Mouse (Mus musculus) gastrocnemius, adult 8-10 months (tissue): ENCODE results near the gene Asic3. TPM values are rescaled to one million over a fixed set of nuclear protein-coding genes. Genes with fewer than 3 reads are reported as not detected.

Experiments
- DNase-seq, 2 experiments: peaks; one replicate each; pipeline ENCODE4 v3.0.0; 2022; ENCODE audit warnings: low spot score in 2 of 2
- total RNA-seq, 4 experiments: library from RNA; stranded (reverse); gene quantifications; 2 replicates each; pipeline ENCODE4 v1.2.4; 2022

Gene Asic3
- under 1 TPM in 1 of 4 experiments, not detected in 3; 0.34 TPM for total RNA-seq

DNA sequence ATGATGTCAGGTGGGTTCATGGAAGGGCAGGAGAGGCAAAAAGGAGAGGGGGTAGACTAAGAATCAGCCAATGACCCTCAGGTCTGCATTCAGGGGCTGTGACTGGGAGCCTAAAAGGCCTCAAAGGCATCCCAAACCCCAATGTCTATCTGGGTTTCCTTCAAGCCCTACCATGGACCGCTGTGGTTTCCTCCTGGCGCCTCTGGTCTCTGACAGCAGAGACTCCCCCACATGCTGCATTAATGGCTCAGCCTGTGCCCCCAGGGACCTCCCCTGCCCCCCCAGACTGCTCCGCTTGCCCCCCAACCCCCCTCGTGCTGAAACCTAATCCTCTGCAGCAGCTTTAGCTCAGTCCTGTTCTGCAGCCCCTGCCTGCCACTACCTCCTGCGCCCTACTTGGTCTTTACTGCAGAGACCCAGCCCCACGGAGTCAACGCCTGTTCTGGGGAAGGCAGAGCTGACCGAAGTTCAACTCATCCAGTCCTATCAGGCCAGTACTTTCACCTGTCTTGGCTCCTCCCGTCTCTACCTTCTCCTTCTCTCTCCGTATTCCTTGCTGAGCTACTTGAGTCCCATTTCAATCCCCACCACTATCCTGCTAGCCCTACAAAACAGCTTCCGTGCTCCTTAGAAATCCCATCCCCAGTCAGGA is at the start of gene Asic3:
Gene Asic3 (plus strand): TSS at position 351 of the 652 bp plus-strand sequence.
- no peak for DNase-seq

DNA sequence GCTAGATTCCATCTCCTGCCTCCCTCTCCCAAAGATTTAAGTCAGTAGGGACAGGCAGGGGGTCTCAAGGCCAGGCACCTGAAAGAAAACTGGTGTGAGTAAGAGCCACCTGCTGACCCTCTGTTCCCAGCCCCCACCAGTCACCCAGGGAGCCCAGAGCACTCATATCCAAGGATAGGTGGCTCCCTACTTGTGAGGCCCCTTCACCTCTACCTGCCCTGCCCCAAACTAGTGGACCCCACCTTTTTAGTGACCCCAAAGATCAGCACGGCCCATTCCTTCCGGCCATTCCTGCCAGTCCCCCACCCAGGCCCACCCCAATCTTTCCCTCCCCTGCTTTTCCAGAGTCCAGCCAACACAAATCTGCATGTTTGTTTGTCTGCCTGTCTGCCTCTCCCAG is 49.7 kb upstream of the Asic3 start:
- DNase-seq, result no peak

DNA sequence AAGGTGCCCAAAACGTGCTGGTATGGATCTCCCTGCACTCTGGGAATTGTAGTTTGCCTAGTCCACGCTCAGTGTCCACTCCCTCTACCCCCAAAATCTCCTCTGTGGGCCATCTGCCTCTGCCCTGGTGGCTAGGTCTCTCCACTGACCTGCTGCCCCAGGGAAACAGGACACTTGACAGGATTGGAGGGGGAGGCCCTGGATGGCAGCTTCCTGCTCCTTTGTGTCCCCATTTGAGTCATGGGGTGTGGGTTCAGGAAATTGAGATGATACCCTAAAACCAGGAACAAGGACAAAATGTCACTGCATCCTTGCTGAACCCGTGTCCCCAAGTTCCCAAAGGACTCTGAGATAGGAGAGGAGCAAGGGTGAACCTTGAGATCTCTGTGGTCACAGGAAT is 49.1 kb upstream of the Asic3 start:
- DNase-seq, result no peak

DNA sequence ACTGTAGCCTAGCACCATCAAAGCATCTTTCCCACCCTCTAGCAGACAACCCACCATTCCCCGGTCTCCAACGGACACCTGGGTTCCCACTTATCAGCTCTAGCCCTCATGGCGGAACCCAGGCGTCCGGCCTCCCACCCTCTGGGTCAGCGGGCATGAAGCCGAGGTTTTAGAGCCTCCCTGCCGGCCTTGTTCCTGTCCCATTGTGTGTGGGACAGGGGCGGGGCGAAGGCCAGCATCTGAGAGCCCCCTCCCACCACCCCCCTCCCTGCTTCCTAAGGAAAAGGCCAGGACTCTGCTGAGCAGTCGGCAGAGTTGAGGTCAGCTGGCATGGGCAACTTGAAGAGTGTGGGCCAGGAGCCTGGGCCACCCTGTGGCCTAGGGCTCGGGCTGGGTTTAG is 48.7 kb upstream of the Asic3 start, which contains the start of gene Nos3:
Gene Nos3 (plus strand): TSS at position 303 of the 400 bp plus-strand sequence.
- DNase-seq, result peak in 1 of 2 experiments; percentile 25

DNA sequence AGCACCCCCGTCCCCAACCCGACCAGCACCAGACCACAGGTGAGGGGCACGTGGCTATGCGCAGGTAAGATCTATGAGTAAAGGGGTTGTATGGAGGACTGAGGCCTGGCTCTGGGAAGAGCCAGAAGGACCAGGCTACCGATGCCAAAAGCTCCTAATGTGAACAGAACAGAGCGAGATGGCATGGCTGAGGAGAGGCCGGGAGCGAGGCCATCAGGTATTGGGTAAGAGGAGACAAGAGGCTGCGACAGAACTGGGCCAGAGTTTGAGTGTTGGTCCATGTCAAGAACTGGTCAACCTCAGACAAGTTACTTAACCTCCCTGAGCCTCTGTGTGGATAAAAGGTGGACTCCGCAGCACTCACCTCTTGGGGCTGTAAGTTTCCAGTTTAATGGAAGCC is 48.2 kb upstream of the Asic3 start:
- DNase-seq, result no peak

DNA sequence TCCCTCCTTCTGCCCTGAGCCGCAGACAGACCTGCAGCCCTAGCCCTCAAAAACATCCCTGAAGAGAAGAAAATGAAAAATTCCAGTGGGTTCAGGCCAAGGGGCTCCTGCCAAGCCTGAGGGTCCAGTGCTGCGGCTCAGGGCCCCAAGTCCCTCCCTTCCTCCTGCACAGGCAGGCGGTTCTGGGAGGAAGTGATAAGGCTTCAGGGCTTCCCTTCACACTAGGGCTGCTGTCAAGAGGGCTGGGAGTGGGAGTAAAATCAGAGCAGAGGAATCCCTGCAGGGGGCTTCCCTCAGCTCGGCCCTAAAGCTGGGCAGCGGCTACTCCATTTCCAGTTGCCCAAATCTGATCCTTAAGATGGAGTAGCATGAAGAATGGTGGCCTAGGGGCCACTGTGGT is 47.7 kb upstream of the Asic3 start:
- DNase-seq, result no peak

DNA sequence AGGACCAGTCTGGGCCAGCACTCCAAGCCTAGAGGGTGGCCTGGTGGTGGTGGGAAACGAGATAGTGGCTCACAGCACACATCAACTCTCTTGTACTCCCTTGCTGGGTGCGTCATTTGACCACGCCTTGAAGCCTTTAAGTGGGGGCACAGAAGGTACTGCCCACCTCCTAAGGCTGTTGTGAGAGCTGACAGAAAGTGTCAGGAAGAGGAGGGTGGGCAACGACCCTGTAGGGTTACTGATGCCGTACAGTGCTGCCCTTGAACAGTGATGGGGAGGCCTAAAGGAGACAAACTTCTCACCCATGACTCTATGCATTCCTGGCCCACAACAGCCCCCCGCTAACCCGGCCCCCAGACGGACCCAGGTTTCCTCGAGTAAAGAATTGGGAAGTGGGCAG is 46.8 kb upstream of the Asic3 start:
- DNase-seq, result no peak

DNA sequence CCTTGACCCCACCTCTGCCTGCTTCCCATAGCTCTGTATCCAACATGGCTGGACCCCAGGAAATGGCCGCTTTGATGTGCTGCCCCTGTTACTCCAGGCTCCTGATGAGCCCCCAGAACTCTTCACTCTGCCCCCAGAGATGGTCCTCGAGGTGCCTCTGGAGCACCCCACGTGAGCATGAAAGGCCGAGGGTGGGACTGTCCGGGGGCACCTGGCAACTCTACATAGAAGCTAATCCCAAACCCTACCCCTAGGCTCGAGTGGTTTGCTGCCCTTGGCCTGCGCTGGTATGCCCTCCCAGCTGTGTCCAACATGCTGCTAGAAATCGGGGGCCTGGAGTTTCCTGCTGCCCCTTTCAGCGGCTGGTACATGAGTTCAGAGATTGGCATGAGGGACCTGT is 43.4 kb upstream of the Asic3 start:
- no peak for DNase-seq

DNA sequence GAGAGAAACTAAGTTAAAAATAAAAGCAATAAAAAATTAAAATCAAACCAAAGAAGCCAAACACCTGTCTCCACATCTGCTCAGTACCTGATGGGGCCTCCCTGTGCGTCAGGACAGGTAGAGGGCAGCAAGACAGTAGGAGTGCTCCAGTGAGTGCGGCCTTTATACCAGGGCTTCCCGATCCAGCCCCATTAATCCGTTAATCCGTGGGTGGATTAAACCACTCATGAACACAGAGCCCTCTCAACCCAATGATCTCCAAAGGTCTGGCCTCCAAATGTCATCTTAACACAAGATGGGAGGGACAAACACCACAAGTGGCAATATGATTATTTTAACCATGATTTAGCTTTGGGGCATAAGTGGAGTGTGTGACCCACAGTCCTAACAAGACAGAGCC is 39.4 kb upstream of the Asic3 start:
- no peak for DNase-seq

DNA sequence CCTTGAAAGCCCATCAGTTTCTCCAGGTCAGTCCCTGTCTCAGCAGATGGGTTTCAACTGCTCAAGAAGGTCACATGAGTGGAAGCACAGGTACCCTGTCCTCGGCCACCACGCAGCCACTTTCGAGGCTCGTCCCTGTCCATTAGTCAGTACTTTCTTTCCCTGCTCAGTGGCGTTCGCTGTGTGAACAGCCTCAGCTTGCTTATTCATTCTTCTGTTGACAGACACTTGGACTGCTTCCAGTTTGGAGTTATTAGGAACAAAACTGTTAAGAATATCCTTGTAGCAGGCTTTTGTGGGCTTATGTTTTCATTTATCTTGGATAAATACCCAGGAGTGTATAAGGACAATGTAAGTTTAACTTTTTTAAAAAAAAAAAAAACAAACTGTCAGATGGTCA is 39.0 kb upstream of the Asic3 start:
- no peak for DNase-seq

DNA sequence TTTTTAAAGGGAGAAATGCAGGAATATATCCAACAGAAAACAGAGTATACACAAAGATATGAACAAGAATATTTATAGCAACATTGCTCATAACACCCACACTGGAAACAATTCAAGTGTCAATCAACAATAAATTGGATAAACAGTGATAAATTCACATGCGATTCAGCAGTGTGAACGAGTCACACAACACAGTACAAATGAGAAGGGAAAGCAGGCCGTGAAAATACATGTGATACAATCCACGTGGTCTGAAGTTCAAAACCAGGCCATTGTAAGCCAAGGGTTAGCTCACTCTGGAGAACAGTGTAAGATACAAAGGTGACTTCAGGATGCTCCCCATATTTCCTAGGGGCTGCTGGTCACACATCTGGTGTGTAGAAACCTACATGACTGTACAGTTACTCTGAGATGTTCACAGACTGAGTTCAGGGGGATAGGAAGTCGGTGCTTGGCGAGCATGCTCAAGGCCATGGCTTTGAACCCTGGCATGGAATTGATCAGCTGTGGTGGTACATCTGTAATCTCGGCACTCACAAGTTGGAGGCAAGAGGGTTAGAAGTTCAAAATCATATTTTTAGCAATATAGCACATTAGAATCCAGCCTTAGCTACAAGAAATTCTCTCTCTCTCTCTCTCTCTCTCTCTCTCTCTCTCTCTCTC is 38.4 kb upstream of the Asic3 start:
- no peak for DNase-seq

DNA sequence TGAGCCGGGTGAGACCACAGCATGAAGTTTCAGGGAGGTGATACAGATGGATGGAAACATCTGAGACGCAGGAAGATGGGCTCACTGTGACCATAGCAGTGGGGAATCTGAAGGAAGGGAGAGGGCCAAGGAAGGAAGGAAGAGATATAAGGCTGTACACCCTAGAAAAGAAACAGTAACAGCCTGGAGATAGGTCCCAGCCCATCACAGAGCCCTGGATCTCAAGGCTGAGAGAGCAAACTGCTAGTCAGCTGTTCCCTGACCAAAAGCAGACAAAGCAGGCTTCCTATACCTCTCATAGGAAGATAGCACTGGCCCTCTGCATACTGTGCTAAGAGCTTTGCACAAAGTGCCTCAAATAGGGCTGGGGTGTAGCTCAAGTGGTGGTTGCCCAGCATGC is 34.5 kb upstream of the Asic3 start:
- no peak for DNase-seq

DNA sequence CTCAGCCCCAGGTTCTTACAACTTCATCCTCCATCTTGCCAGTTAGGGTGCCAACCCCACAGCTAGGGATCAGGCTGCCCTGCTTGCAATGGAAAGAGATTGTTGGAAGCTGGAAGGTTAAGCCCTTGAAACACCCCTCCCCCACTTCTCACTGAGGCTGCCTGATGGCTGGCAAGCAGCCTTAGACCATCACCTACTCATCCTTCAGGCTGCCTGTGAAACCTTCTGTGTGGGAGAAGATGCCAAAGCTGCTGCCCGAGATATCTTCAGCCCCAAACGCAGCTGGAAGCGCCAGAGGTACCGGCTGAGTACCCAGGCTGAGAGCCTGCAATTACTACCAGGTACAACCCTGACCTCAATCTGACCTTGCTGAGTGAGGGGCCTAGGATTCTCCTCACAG is 33.7 kb upstream of the Asic3 start:
- DNase-seq, result no peak

DNA sequence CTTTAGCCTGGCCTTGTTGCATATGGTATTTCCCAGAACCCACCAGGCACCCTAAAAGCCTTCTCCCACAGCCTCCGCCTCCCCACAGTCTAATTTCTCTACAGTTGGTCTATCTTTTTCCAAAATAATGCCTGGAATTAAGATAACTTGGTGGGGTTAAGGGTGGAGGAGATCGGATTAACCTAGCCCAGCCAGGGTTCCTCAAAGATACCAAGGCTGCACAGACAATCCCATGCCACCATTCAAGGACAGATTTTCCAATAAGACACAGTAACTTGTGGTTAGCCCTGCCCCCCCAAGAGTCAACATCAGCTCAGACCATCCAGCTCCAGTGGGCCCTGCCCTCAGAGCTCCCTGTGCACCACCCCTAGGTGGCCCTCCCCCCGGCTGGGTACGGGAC is 32.7 kb upstream of the Asic3 start:
- no peak for DNase-seq

DNA sequence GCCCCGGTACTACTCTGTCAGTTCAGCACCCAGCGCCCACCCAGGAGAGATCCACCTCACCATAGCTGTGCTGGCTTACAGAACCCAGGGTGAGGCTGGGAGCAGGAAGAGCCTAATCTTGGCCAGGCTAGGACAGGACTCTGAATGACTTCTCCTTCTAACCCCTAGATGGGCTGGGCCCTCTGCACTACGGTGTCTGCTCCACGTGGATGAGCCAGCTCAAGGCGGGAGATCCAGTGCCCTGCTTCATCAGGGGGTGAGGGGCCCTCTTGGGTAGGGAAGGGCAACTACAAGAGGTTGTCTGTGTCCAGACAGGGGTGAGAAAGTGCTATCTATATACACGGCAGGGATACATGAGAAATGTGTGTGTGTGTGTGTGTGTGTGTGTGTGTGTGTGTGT is 31.7 kb upstream of the Asic3 start:
- DNase-seq, result no peak

DNA sequence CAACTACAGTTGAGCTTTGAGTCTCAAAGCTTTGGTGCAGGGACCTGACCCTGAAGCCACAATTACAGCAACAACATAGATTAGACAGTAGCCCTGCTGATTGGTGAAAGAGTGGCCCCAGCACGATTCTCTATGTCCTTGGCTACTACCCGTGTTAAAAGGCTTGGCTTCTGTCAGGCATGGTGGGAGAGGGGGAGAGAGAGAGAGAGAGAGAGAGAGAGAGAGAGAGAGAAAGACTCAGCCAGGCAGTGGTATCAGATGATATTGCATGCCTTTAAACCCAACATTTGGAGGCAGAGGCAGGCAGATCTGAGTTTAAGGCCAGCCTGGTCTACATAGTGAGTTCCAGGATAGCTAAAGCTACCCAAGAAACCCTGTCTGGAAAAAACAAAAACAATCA is 31.2 kb upstream of the Asic3 start:
- no peak for DNase-seq

DNA sequence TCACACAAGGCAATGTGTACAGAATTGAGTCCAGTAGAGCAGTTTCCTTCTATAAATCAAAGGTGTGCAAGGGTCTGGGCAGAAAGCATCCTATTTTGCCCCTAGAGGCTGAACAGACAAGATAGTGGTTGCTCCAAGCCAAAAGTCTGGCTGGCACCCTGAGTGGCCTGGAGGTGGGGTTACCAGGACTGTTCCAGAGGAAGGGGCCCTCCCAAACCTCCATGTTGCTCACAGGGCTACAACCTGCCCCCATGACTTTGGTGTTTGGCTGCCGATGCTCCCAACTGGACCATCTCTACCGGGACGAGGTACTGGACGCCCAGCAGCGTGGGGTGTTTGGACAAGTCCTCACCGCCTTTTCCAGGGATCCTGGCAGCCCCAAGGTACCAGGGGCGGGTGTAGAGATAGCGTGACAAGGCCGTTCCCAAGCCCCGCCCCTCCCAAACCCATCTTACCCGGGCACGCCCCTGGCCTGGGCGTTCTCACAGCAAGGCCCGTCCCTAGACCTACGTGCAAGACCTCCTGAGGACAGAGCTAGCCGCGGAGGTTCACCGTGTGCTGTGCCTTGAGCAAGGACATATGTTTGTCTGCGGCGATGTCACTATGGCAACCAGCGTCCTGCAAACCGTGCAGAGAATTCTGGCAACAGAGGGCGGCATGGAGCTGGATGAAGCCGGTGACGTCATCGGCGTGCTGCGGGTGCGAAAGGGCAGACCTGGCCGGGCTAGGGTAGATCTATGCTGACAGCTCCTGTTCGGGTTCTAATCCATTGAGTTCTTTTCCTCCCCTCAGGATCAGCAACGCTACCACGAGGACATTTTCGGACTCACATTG is 29.9 kb upstream of the Asic3 start:
- peak; percentile 78 to 81 for DNase-seq

DNA sequence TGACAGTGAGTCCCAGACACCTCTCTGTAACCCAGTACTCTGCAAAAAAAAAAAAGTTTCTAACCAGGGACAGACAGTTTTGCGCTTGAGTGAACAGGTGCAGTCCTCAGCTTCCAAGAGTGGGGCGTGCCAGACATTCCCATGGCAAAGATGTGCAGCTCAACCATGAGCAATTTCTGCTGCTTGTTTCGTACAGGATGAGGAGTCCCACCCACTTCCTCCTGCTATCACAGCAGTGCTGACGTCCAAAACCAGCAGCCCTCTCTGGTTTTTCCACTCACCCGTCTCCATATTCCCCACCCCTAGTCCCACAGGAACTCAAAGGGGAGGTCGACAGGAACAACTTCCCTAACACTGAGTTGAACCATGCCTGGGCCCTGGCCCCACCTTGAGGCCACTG is 28.8 kb upstream of the Asic3 start:
- no peak for DNase-seq

DNA sequence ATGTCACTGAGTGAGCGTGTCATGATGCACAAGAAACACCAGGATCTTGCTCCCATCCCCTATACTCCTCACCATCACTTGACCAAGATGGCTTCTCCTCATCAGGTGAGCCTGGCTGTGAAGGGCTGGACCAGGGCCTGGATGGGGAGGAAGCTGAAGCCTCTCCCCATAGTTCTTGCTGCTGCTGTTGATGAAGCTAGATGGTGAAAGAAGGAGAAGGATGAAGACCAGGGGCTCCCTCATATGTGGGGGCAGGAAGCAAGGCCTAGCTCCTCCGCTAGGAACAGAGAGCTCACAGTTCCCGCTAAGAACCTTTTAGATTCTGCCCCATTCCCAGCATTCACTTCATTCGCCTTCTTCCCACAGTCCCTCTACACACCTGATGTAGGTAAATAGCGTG is 27.8 kb upstream of the Asic3 start:
- no peak for DNase-seq

DNA sequence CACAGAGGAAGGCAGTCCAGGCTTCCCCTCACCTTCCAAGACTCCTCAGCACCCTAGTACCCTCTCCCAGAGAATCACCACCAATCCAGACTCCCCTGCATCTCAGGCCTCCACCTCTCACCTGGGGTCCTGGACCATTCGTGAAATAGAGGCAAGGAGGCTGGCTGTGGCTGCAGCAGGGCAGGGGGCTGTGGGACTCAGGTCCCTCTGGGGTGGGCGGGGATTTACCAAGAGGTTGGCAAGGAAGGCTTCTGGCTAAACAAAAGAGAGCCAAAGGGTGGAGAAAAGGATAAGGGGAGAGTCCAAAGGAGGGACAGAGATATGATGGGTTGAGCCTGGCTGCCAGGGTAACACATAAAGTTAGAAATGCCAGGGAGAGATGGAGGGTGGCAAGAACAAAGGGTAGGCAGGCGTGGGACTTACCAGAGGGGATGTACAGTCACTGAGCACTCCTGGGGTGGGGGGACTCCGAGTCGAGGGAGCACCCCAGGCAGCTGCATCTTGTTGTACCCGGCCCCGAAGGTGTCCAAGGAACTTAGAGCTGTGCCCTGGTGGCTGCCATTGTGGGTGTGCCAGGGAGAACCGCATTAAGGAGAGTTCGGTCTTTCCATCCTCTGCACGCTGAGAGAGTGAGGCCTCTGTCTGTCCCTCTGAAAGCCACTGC is 27.2 kb upstream of the Asic3 start:
- no peak for DNase-seq

DNA sequence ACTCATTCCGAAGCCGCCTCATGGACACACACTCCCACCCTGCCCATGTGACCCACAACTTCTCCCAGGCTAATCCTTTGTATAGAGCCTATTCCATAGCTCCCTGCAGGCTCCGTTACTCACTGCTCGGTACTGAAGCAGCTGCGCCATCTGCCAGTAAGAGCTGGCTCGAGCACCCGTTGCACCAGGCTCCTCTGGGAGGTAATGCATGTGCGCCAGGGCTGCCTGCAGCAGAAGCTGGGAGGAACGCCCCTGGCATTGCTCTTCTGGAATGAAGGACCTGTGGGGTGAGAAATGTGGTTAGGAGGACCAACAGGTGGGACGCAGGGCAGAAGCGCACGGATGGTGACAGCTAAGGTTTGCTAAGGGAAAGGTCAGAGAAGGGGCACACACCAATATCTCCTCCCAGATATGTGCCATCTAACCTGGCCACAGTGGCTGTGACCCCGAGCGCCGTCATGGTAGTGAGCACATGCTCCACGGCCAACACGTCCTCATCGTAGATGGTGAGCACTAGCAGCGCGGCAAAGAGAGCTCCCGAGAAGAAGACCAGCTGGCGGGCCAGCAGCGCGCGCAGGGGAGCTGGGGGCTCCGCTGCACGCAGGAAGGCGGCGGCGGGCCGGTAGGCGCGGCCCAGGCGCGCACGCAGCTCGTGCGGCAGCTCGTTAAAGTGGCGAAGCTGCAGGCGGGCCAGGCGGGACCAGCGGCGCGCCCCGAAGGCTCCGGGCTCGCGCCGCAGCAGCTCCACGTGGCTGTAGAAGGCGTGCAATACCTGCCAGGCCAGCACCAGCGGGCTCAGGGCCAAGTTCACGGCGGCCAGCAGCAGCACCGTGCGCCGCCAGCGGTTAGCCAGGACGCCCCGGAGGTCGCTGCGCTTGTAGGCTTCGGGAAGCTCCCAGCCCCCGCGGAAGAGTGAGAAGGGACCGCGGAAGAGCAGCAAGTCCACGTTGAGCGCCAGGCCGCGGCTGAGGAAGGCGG is 25.6 kb upstream of the Asic3 start:
- DNase-seq, result peak in 1 of 2 experiments; percentile 47
